Mouse (Mus musculus) G1E-ER4 (cell line): ENCODE data around the gene Gm20388. TPM values are rescaled to one million over a fixed set of nuclear protein-coding genes. Genes with fewer than 3 reads are reported as not detected.

Experiments
- GATA1 ChIP-seq: IDR thresholded peaks from one replicate; pipeline ENCODE4 v1.8.0; 2012; ENCODE audit warnings: low read length, inconsistent platforms
- polyA plus RNA-seq: library from polyadenylated mRNA; stranded (reverse); fragments of >175 nt; gene quantifications from 2 replicates; pipeline ENCODE4 v1.2.3, GENCODE M21; 2012

Gm20388 gene
- polyA plus RNA-seq: not detected in 2 replicates

GRCm38 (mm10) chr8:119910547-119911257 lies at the start of gene Gm20388:
Gene Gm20388 (plus strand): TSS chr8:119910841.
- no peak for TF ChIP-seq GATA1

- no peak for TF ChIP-seq GATA1
These were observed 48.8 kb upstream of the Gm20388 start, which contains the start of gene Klhl36 for GRCm38 (mm10) chr8:119861706-119862389. Gene Klhl36 (plus strand): TSS chr8:119862266.

- no peak for TF ChIP-seq GATA1
These were observed 48.3 kb upstream of the Gm20388 start for GRCm38 (mm10) chr8:119862390-119862734.

GRCm38 (mm10) chr8:119862749-119863148 lies 47.9 kb upstream of the Gm20388 start:
- TF ChIP-seq GATA1: no peak

- TF ChIP-seq GATA1: no peak
These were observed 41.0 kb upstream of the Gm20388 start for GRCm38 (mm10) chr8:119869616-119870015.

GRCm38 (mm10) chr8:119873181-119873580 lies 37.5 kb upstream of the Gm20388 start:
- no peak for TF ChIP-seq GATA1

- no peak for TF ChIP-seq GATA1
These were observed 29.3 kb upstream of the Gm20388 start for GRCm38 (mm10) chr8:119881301-119881700.

GRCm38 (mm10) chr8:119881917-119882316 lies 28.7 kb upstream of the Gm20388 start:
- TF ChIP-seq GATA1: no peak

- no peak for TF ChIP-seq GATA1
These were observed 27.4 kb upstream of the Gm20388 start for GRCm38 (mm10) chr8:119883281-119883680.

GRCm38 (mm10) chr8:119885612-119886011 lies 25.0 kb upstream of the Gm20388 start:
- TF ChIP-seq GATA1: no peak

GRCm38 (mm10) chr8:119887130-119887529 lies 23.5 kb upstream of the Gm20388 start:
- TF ChIP-seq GATA1: no peak

- no peak for TF ChIP-seq GATA1
These were observed 22.6 kb upstream of the Gm20388 start for GRCm38 (mm10) chr8:119888012-119888411.

GRCm38 (mm10) chr8:119897069-119897468 lies 13.6 kb upstream of the Gm20388 start:
- no peak for TF ChIP-seq GATA1

GRCm38 (mm10) chr8:119897933-119898332 lies 12.7 kb upstream of the Gm20388 start:
- no peak for TF ChIP-seq GATA1

GRCm38 (mm10) chr8:119901349-119901748 lies 9.3 kb upstream of the Gm20388 start:
- TF ChIP-seq GATA1: no peak

GRCm38 (mm10) chr8:119901952-119902351 lies 8.7 kb upstream of the Gm20388 start:
- TF ChIP-seq GATA1: no peak
